Comparison of ENCODE assay signal across 8 mouse cellular contexts in the genomic region with DNA sequence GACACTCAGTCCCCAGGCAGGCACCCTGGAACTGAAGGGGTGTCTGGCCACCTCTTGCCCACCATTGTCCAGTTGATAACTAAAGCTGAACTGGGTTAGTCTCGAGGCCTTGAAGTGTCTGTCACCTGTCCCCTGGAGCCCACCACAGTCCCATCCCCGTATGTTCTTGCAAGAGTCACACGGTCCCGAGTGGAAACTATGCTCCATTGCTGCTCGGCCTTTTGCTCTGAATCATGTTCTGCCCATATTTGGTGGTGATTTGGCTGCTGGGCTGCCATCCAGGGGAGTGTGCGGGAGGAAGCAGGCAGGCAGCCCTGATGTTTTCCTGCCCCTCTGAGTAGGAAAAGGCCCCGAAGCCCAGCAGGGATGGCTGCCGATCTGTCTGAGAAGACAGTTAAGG. TPM values are rescaled to one million over a fixed set of nuclear protein-coding genes. Genes with fewer than 3 reads are reported as not detected.
DNase-seq lines count a peak whose midpoint lies in the region; ATAC-seq and TF ChIP-seq lines count a peak whose summit lies in the region.

No protein-coding gene starts in this region.

- no peaks in the 10 kb centered on the region for H3K27me3 ChIP-seq in heart, embryonic 12.5 days (replicated peaks)
- H3K27me3 ChIP-seq in kidney, postnatal 0 days (ENCODE audit: insufficient read depth, low read length) = no peaks in the 10 kb centered on the region
- H3K27me3 ChIP-seq in lung, postnatal 0 days (replicated peaks; ENCODE audit: insufficient read depth, low read length) = no peaks in the 10 kb centered on the region
- H3K27me3 ChIP-seq in testis, adult 2 months (ENCODE audit: control insufficient read depth, insufficient read depth, low read length) = no peaks in the 10 kb centered on the region

- peaks cover 27% of the 10 kb centered on the region for H3K36me3 ChIP-seq in heart, embryonic 12.5 days
- H3K36me3 ChIP-seq in kidney, postnatal 0 days (ENCODE audit: insufficient read depth, low read length) = peaks cover 4% of the 10 kb centered on the region; the same call in 1 of the 2 replicates
- H3K36me3 ChIP-seq in lung, postnatal 0 days (ENCODE audit: insufficient read depth, low read length) = peaks cover 5% of the 10 kb centered on the region; the same call in 1 of the 2 replicates
- H3K36me3 ChIP-seq in testis, adult 2 months (ENCODE audit: control insufficient read depth, insufficient read depth, low read length) = no peaks in the 10 kb centered on the region

- TF ChIP-seq EP300 in lung, postnatal 0 days (IDR thresholded peaks at IDR 0.05) = peak; percentile 49; the same call in 1 of the 2 replicates

- H3K4me3 ChIP-seq in heart, embryonic 12.5 days = no peak overlapping the region
- H3K4me3 ChIP-seq in kidney, postnatal 0 days (replicated peaks; ENCODE audit: low read depth, low read length) = no peak overlapping the region
- H3K4me3 ChIP-seq in lung, postnatal 0 days (ENCODE audit: low read depth, low read length) = no peak overlapping the region
- H3K4me3 ChIP-seq in testis, adult 2 months (ENCODE audit: control insufficient read depth, low read depth, low read length) = no peak overlapping the region

- DNase-seq in right cerebral cortex, adult 2 months (ENCODE audit: low spot score in 2 of 2) = peak; percentile 69 to 70
- DNase-seq in right cerebral cortex, postnatal 4 days = no peak
- DNase-seq in cerebellum, postnatal 10 days = peak; percentile 72 to 79
- peak; percentile 74 for DNase-seq in kidney, postnatal 0 days (ENCODE audit: low spot score)
- DNase-seq in lung, postnatal 0 days (ENCODE audit: low spot score) = peak; percentile 85
- DNase-seq in thymus, postnatal 25 days = no peak

- H3K27ac ChIP-seq in heart, embryonic 12.5 days (ENCODE audit: poor library complexity, severe bottlenecking) = peak overlapping the region; percentile 99
- peak overlapping the region; percentile 81 for H3K27ac ChIP-seq in kidney, postnatal 0 days
- H3K27ac ChIP-seq in lung, postnatal 0 days (ENCODE audit: low read length) = peak overlapping the region; percentile 90
- peak overlapping the region; percentile 85 for H3K27ac ChIP-seq in testis, adult 2 months (ENCODE audit: control insufficient read depth, insufficient read depth, low read depth, low read length)

- peak overlapping the region; percentile 24 for H3K9ac ChIP-seq in heart, embryonic 12.5 days
- H3K9ac ChIP-seq in kidney, postnatal 0 days (ENCODE audit: low read depth, low read length) = no peak overlapping the region
- H3K9ac ChIP-seq in lung, postnatal 0 days (replicated peaks; ENCODE audit: low read depth) = no peak overlapping the region

- WGBS in heart, embryonic 12.5 days = 17% methylated on average over 8 of the region's 8 CpGs
- 34% methylated on average over 8 of the region's 8 CpGs for WGBS in kidney, postnatal 0 days
- 15% methylated on average over 8 of the region's 8 CpGs for WGBS in lung, postnatal 0 days

- H3K4me1 ChIP-seq in heart, embryonic 12.5 days (replicated peaks) = peaks cover 99% of the 10 kb centered on the region
- peaks cover 23% of the 10 kb centered on the region for H3K4me1 ChIP-seq in kidney, postnatal 0 days (replicated peaks; ENCODE audit: insufficient read depth, low read length)
- H3K4me1 ChIP-seq in lung, postnatal 0 days (ENCODE audit: insufficient read depth, low read depth, low read length) = peaks cover 60% of the 10 kb centered on the region
- H3K4me1 ChIP-seq in testis, adult 2 months (ENCODE audit: control insufficient read depth, insufficient read depth, low read length) = peaks cover 14% of the 10 kb centered on the region

- no peak; the same call in 1 of the 2 replicates for TF ChIP-seq POLR2A in testis, adult 2 months (IDR thresholded peaks at IDR 0.05; ENCODE audit: control insufficient read depth, low read depth, low read length)

- H3K9me3 ChIP-seq in heart, embryonic 12.5 days (replicated peaks) = no peaks in the 10 kb centered on the region
- no peaks in the 10 kb centered on the region for H3K9me3 ChIP-seq in kidney, postnatal 0 days (replicated peaks; ENCODE audit: low read length)
- no peaks in the 10 kb centered on the region for H3K9me3 ChIP-seq in lung, postnatal 0 days (ENCODE audit: low read length)

- no peak; the same call in 1 of the 2 replicates for TF ChIP-seq CTCF in kidney, postnatal 0 days (IDR thresholded peaks at IDR 0.05; ENCODE audit: low read depth)
- TF ChIP-seq CTCF in lung, postnatal 0 days (IDR thresholded peaks at IDR 0.05) = no peak
- TF ChIP-seq CTCF in testis, adult 2 months (IDR thresholded peaks at IDR 0.05; ENCODE audit: control insufficient read depth, insufficient read depth, insufficient replicate concordance, low read depth, low read length) = no peak

- ATAC-seq in heart, embryonic 12.5 days (ENCODE audit: insufficient number of reproducible peaks, low FRiP score) = no peak
- no peak for ATAC-seq in kidney, postnatal 0 days (replicated peaks; ENCODE audit: low FRiP score, low read depth)
- 0 out of 2 replicates have a peak, but pooled peaks have one; percentile 3 for ATAC-seq in lung, postnatal 0 days

- 0 out of 2 replicates have a peak overlapping the region, but pooled peaks have one; percentile 0 for H3K4me2 ChIP-seq in heart, embryonic 12.5 days
- H3K4me2 ChIP-seq in kidney, postnatal 0 days (ENCODE audit: low read length) = no peak overlapping the region
- no peak overlapping the region for H3K4me2 ChIP-seq in lung, postnatal 0 days (replicated peaks; ENCODE audit: low read depth, low read length)

RNA-seq across cellular contexts. Expression of a gene that starts 9.7 kb away (rescaled TPM):
- 17.5 and 18.1 TPM in 2 replicates for polyA plus RNA-seq in heart, embryonic 12.5 days (2016; fragmentation: Nextera tagmentation; extraction: Ambion mirVana)
- 26.5 and 28.0 TPM in 2 replicates for polyA plus RNA-seq in kidney, postnatal 0 days (2015; fragmentation: Nextera tagmentation; extraction: Ambion mirVana)
- polyA plus RNA-seq in lung, postnatal 0 days (2015; fragmentation: Nextera tagmentation; extraction: Ambion mirVana) = 18.9 and 21.9 TPM in 2 replicates
- polyA plus RNA-seq in testis, adult 2 months (2012; rRNA removed) = 46.2 and 46.3 TPM in 2 replicates

RNA-seq across cellular contexts. Expression of a gene that starts 18.1 kb away (rescaled TPM):
- not detected in 2 replicates for polyA plus RNA-seq in heart, embryonic 12.5 days (2016; fragmentation: Nextera tagmentation; extraction: Ambion mirVana)
- 0.13 and 0.42 TPM in 2 replicates for polyA plus RNA-seq in kidney, postnatal 0 days (2015; fragmentation: Nextera tagmentation; extraction: Ambion mirVana)
- 0.10 and 0.17 TPM in 2 replicates for polyA plus RNA-seq in lung, postnatal 0 days (2015; fragmentation: Nextera tagmentation; extraction: Ambion mirVana)
- 0.66 and 0.88 TPM in 2 replicates for polyA plus RNA-seq in testis, adult 2 months (2012; rRNA removed)

RNA-seq across cellular contexts. Expression of a gene that starts 22.2 kb away (rescaled TPM):
- polyA plus RNA-seq in heart, embryonic 12.5 days (2016; fragmentation: Nextera tagmentation; extraction: Ambion mirVana) = 27.2 and 30.4 TPM in 2 replicates
- polyA plus RNA-seq in kidney, postnatal 0 days (2015; fragmentation: Nextera tagmentation; extraction: Ambion mirVana) = 55.3 and 55.9 TPM in 2 replicates
- polyA plus RNA-seq in lung, postnatal 0 days (2015; fragmentation: Nextera tagmentation; extraction: Ambion mirVana) = 30.5 TPM in 2 replicates
- polyA plus RNA-seq in testis, adult 2 months (2012; rRNA removed) = 21.0 and 21.7 TPM in 2 replicates

RNA-seq across cellular contexts. Expression of a gene that starts 27.0 kb away (rescaled TPM):
- polyA plus RNA-seq in heart, embryonic 12.5 days (2016; fragmentation: Nextera tagmentation; extraction: Ambion mirVana) = 36.2 and 37.3 TPM in 2 replicates
- polyA plus RNA-seq in kidney, postnatal 0 days (2015; fragmentation: Nextera tagmentation; extraction: Ambion mirVana) = 45.7 and 46.0 TPM in 2 replicates
- polyA plus RNA-seq in lung, postnatal 0 days (2015; fragmentation: Nextera tagmentation; extraction: Ambion mirVana) = 42.5 and 44.5 TPM in 2 replicates
- 6.4 and 6.7 TPM in 2 replicates for polyA plus RNA-seq in testis, adult 2 months (2012; rRNA removed)

RNA-seq across cellular contexts. Expression of a gene that starts 35.1 kb away (rescaled TPM):
- polyA plus RNA-seq in heart, embryonic 12.5 days (2016; fragmentation: Nextera tagmentation; extraction: Ambion mirVana) = 20.8 and 21.3 TPM in 2 replicates
- 23.2 and 26.4 TPM in 2 replicates for polyA plus RNA-seq in kidney, postnatal 0 days (2015; fragmentation: Nextera tagmentation; extraction: Ambion mirVana)
- 9.8 and 10.4 TPM in 2 replicates for polyA plus RNA-seq in lung, postnatal 0 days (2015; fragmentation: Nextera tagmentation; extraction: Ambion mirVana)
- 77.6 and 77.9 TPM in 2 replicates for polyA plus RNA-seq in testis, adult 2 months (2012; rRNA removed)

Comparison
In these comparisons a context has a peak if more than half of its experiments do, and no peak if none do; other contexts are left out.
1. DNase-seq: peak in right cerebral cortex, adult 2 months (2 of 2), cerebellum, postnatal 10 days (2 of 2), kidney, postnatal 0 days (single experiment) and lung, postnatal 0 days (single experiment); none in right cerebral cortex, postnatal 4 days (single experiment) and thymus, postnatal 25 days (single experiment).
2. Peak in every context shown above with its lines, with median percentiles within 50 percentile points of each other: H3K27ac ChIP-seq.